Mouse (Mus musculus) fat pad, adult 2 months (tissue): Measurements from ENCODE around the gene Nav2.
A peak's percentile ranks its signal among the peaks of the same experiment; 100 is the strongest.

Experiments
- DNase-seq: peaks from one replicate; pipeline ENCODE4 v3.0.0-alpha.2; 2011; ENCODE audit warnings: low read depth, low spot score; ENCODE audit errors: extremely low read depth

Gene Nav2

GRCm38 (mm10) chr7:49316600-49316999 lies 408.1 kb downstream of the Nav2 start:
- no peak for DNase-seq

GRCm38 (mm10) chr7:49318183-49318897 lies 409.8 kb downstream of the Nav2 start:
- no peak for DNase-seq

- DNase-seq, result no peak
These were observed 410.4 kb downstream of the Nav2 start for GRCm38 (mm10) chr7:49318898-49319293.

GRCm38 (mm10) chr7:49319981-49320380 lies 411.5 kb downstream of the Nav2 start:
- no peak for DNase-seq

- DNase-seq, result no peak
These were observed 412.6 kb downstream of the Nav2 start for GRCm38 (mm10) chr7:49321124-49321531.

- no peak for DNase-seq
These were observed 413.7 kb downstream of the Nav2 start for GRCm38 (mm10) chr7:49322179-49322578.

- no peak for DNase-seq
These were observed 416.1 kb downstream of the Nav2 start for GRCm38 (mm10) chr7:49324575-49324974.

- DNase-seq, result no peak
These were observed 417.7 kb downstream of the Nav2 start for GRCm38 (mm10) chr7:49326136-49326722.

- DNase-seq, result no peak
These were observed 418.6 kb downstream of the Nav2 start for GRCm38 (mm10) chr7:49326967-49327742.

GRCm38 (mm10) chr7:49330181-49330580 lies 421.7 kb downstream of the Nav2 start:
- no peak for DNase-seq

- DNase-seq, result no peak
These were observed 423.4 kb downstream of the Nav2 start for GRCm38 (mm10) chr7:49331939-49332338.

- DNase-seq, result peak; percentile 70
These were observed 424.1 kb downstream of the Nav2 start for GRCm38 (mm10) chr7:49332644-49333043.

- no peak for DNase-seq
These were observed 425.6 kb downstream of the Nav2 start for GRCm38 (mm10) chr7:49334163-49334562.

- DNase-seq, result no peak
These were observed 426.5 kb downstream of the Nav2 start for GRCm38 (mm10) chr7:49335056-49335455.

GRCm38 (mm10) chr7:49336725-49337124 lies 428.2 kb downstream of the Nav2 start:
- DNase-seq, result no peak

- no peak for DNase-seq
These were observed 429.2 kb downstream of the Nav2 start for GRCm38 (mm10) chr7:49337710-49338109.

GRCm38 (mm10) chr7:49339953-49340352 lies 431.4 kb downstream of the Nav2 start:
- no peak for DNase-seq

GRCm38 (mm10) chr7:49341151-49341918 lies 432.8 kb downstream of the Nav2 start:
- DNase-seq, result no peak

GRCm38 (mm10) chr7:49341919-49342529 lies 433.5 kb downstream of the Nav2 start:
- DNase-seq, result peak; percentile 40

GRCm38 (mm10) chr7:49342556-49343080 lies 434.1 kb downstream of the Nav2 start:
- no peak for DNase-seq
